Mouse (Mus musculus): ENCODE data around the gene Armc5.

- TF ChIP-seq CTCF (IDR thresholded peaks at IDR 0.05; ENCODE audit: borderline replicate concordance, extremely low read depth, insufficient read depth, insufficient read length) (no peak), POLR2A (IDR thresholded peaks at IDR 0.05; ENCODE audit: borderline replicate concordance, extremely low read depth, insufficient read depth, insufficient read length, poor library complexity, severe bottlenecking) (no peak)
These were observed 5.2 kb downstream of the Armc5 start for GRCm38 (mm10) chr7:128242331-128242730.
